Mouse (Mus musculus) CH12.LX (cell line): ENCODE data around the gene Dapk2. TPM values are rescaled to one million over a fixed set of nuclear protein-coding genes. Genes with fewer than 3 reads are reported as not detected.

Experiments used
- DNase-seq: peaks from one replicate; pipeline ENCODE4 v3.0.0-alpha.2; 2013; ENCODE audit errors: extremely low read depth
- H3K27ac ChIP-seq: 2 replicates; pipeline ENCODE4 v1.5.1; 2012; ENCODE audit warnings: low read depth, mild to moderate bottlenecking, control low read depth, moderate library complexity; ENCODE audit not compliant: insufficient read depth
- H3K27me3 ChIP-seq: replicated peaks from 2 replicates; pipeline ENCODE3; 2012; ENCODE audit warnings: inconsistent platforms
- H3K36me3 ChIP-seq, 2 experiments: replicated peaks in 1 of 2; 2 replicates each; pipeline versions ENCODE3 to v1.6.1; 2012; ENCODE audit warnings: inconsistent platforms in 1 of 2, low read length in 1 of 2, mild to moderate bottlenecking in 1 of 2, mixed read lengths in 1 of 2, moderate library complexity in 1 of 2; ENCODE audit not compliant: control insufficient read depth in 1 of 2, insufficient read depth in 1 of 2
- H3K4me1 ChIP-seq, 2 experiments: 2 replicates each; pipeline ENCODE4 v1.6.1; 2012; ENCODE audit warnings: inconsistent platforms in 1 of 2, moderate library complexity in 1 of 2; ENCODE audit not compliant: insufficient read depth in 2 of 2, control insufficient read depth in 1 of 2
- H3K4me2 ChIP-seq: 2 replicates; pipeline ENCODE4 v1.6.1; 2012; ENCODE audit warnings: low read depth, mild to moderate bottlenecking, control low read depth; ENCODE audit not compliant: poor library complexity, insufficient read depth, severe bottlenecking
- H3K4me3 ChIP-seq, 3 experiments: fragments of 150-350 bp in 1 of 3; sonication (generic) in 1 of 3; replicated peaks in 1 of 3; 2 replicates each; pipeline versions ENCODE3 to v1.5.1; 2011 to 2012; ENCODE audit warnings: low read depth in 2 of 3, low read length in 2 of 3, mild to moderate bottlenecking in 2 of 3, moderate library complexity in 2 of 3, control low read depth in 1 of 3, improper control_type of control experiment in 1 of 3, inconsistent platforms in 1 of 3, mixed read lengths in 1 of 3; ENCODE audit not compliant: poor library complexity in 1 of 3
- H3K79me2 ChIP-seq: replicated peaks from 2 replicates; pipeline ENCODE4 v1.6.1; 2012; ENCODE audit warnings: mild to moderate bottlenecking, moderate library complexity; ENCODE audit not compliant: control insufficient read depth, poor library complexity, insufficient read depth, severe bottlenecking; ENCODE audit errors: extremely low read depth
- H3K9ac ChIP-seq: 2 replicates; pipeline ENCODE4 v1.6.1; 2012; ENCODE audit warnings: low read depth, mild to moderate bottlenecking, control low read depth, moderate library complexity; ENCODE audit not compliant: insufficient read depth
- H3K9me3 ChIP-seq: replicated peaks from 2 replicates; pipeline ENCODE3; 2012; ENCODE audit warnings: low read length, inconsistent platforms, mixed read lengths
- BHLHE40 ChIP-seq: IDR thresholded peaks from 2 replicates; pipeline ENCODE4 v1.6.1; 2011; ENCODE audit warnings: mild to moderate bottlenecking, low read depth, low read length, improper control_type of control experiment
- ELF1 ChIP-seq: IDR thresholded peaks from 2 replicates; pipeline ENCODE4 v1.6.1; 2014; ENCODE audit warnings: low read depth, mild to moderate bottlenecking, inconsistent platforms, low read length, improper control_type of control experiment
- EP300 ChIP-seq: IDR thresholded peaks from 2 replicates; pipeline ENCODE4 v1.6.1; 2011; ENCODE audit warnings: low read length, improper control_type of control experiment
- ETS1 ChIP-seq: conservative IDR thresholded peaks from 2 replicates; pipeline ENCODE4 v1.6.1; 2012; ENCODE audit warnings: low read depth, mild to moderate bottlenecking, inconsistent platforms, low read length, improper control_type of control experiment, moderate library complexity
- IRF4 ChIP-seq: IDR thresholded peaks from 2 replicates; pipeline ENCODE4 v1.6.1; 2014; ENCODE audit warnings: low read depth, mild to moderate bottlenecking, inconsistent platforms, low read length, improper control_type of control experiment
- JUN ChIP-seq: IDR thresholded peaks from 2 replicates; pipeline ENCODE4 v1.6.1; 2011; ENCODE audit warnings: low read depth, mild to moderate bottlenecking, low read length, improper control_type of control experiment, moderate library complexity; ENCODE audit not compliant: insufficient read depth
- MAFK ChIP-seq: IDR thresholded peaks from 2 replicates; pipeline ENCODE4 v1.6.1; 2011; ENCODE audit warnings: low read length, improper control_type of control experiment; ENCODE audit not compliant: insufficient replicate concordance
- MAX ChIP-seq: IDR thresholded peaks from 2 replicates; pipeline ENCODE4 v1.6.1; 2011; ENCODE audit warnings: low read length, improper control_type of control experiment
- MEF2A ChIP-seq: IDR thresholded peaks from 2 replicates; pipeline ENCODE4 v1.6.1; 2014; ENCODE audit warnings: low read depth, mild to moderate bottlenecking, inconsistent platforms, low read length, improper control_type of control experiment, borderline replicate concordance
- NELFE ChIP-seq: IDR thresholded peaks from 2 replicates; pipeline ENCODE4 v1.6.1; 2011; ENCODE audit warnings: low read depth, low read length, improper control_type of control experiment
- NRF1 ChIP-seq: IDR thresholded peaks from 2 replicates; pipeline ENCODE4 v1.6.1; 2014; ENCODE audit warnings: low read depth, mild to moderate bottlenecking, inconsistent platforms, low read length, improper control_type of control experiment, moderate library complexity
- POLR2A ChIP-seq: IDR thresholded peaks from 2 replicates; pipeline ENCODE4 v1.6.1; 2011; ENCODE audit warnings: low read depth, mild to moderate bottlenecking, improper control_type of control experiment, low read length
- POLR2AphosphoS2 ChIP-seq: IDR thresholded peaks from 2 replicates; pipeline ENCODE4 v1.6.1; 2011; ENCODE audit warnings: low read depth, low read length, improper control_type of control experiment
- RCOR1 ChIP-seq: conservative IDR thresholded peaks from 2 replicates; pipeline ENCODE4 v1.6.1; 2012; ENCODE audit warnings: low read depth, mild to moderate bottlenecking, inconsistent platforms, low read length, improper control_type of control experiment
- SIN3A ChIP-seq: IDR thresholded peaks from 2 replicates; pipeline ENCODE4 v1.6.1; 2012; ENCODE audit warnings: low read length, improper control_type of control experiment, inconsistent platforms
- TBP ChIP-seq: conservative IDR thresholded peaks from 2 replicates; pipeline ENCODE4 v1.6.1; 2011; ENCODE audit warnings: low read depth, low read length, improper control_type of control experiment
- TCF12 ChIP-seq: IDR thresholded peaks from 2 replicates; pipeline ENCODE4 v1.6.1; 2014; ENCODE audit warnings: low read depth, mild to moderate bottlenecking, inconsistent platforms, low read length, improper control_type of control experiment
- USF1 ChIP-seq: IDR thresholded peaks from 2 replicates; pipeline ENCODE4 v1.6.1; 2014; ENCODE audit warnings: low read depth, mild to moderate bottlenecking, inconsistent platforms, low read length, improper control_type of control experiment
- USF2 ChIP-seq: conservative IDR thresholded peaks from 2 replicates; pipeline ENCODE4 v1.6.1; 2011; ENCODE audit warnings: low read depth, low read length, improper control_type of control experiment
- ZC3H11A ChIP-seq: IDR thresholded peaks from 2 replicates; pipeline ENCODE4 v1.6.1; 2012; ENCODE audit warnings: low read depth, mild to moderate bottlenecking, inconsistent platforms, low read length, improper control_type of control experiment
- ZNF384 ChIP-seq: IDR thresholded peaks from 2 replicates; pipeline ENCODE4 v1.6.1; 2012; ENCODE audit warnings: low read depth, low read length, improper control_type of control experiment, inconsistent platforms
- dilution Hi-C: fragments of 300-500 bp; cut with MboI; formaldehyde crosslinking; loops from 2 replicates; pipeline ENCODE4 v1.14.3; 2020; ENCODE audit warnings: low sequenced_read_pairs; ENCODE audit not compliant: extremely low pct_unique_long_range_greater_than_20kb, extremely low pct_ligation_motif_present
- in situ Hi-C: fragments of 300-500 bp; cut with MboI; formaldehyde crosslinking; loops from 3 replicates; pipeline ENCODE4 v1.14.3; 2019; ENCODE audit warnings: low sequenced_read_pairs, low pct_ligation_motif_present, low pct_unique_long_range_greater_than_20kb, mixed read lengths
- polyA plus RNA-seq: library from polyadenylated mRNA; unstranded; fragments of >175 nt; gene quantifications from 2 replicates; pipeline ENCODE4 v1.2.1, GENCODE M21; 2012; ENCODE audit warnings: low read depth; ENCODE audit not compliant: insufficient read length
- total RNA-seq, 2 experiments: library from RNA; depleted of rRNA; stranded (reverse); fragments of 300-350 nt in 1 of 2; fragments of >200 nt in 1 of 2; gene quantifications; 2 replicates each; pipeline ENCODE4 v1.2.3; 2012 to 2014

The Dapk2 gene
- total and polyA plus RNA-seq, 3 experiments: 25.2 to 60.3 (median 39.0) TPM

DNA sequence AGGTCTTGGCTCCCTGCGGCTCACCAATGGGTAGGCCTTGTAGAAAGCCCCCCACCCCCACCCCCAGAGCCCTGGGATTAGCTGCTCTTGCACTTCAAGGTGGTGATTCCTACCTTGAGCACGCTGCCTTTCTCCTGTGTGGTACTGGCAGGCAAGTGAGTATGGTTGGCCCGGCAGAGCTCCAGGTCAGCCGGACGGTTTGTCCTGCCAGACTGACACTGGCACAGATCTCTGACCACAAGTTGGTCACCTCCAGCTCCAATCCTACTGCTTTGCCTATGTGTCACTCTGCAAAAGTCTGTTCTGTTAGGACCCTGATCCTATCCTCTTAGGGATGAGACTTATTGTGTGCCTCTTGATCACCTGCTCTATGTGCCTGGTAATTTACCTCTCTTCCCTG is 26.5 kb downstream of the Dapk2 start:
- TF ChIP-seq ZNF384: no peak
- TF ChIP-seq NELFE: no peak
- no peak for TF ChIP-seq JUN
- TF ChIP-seq USF2: no peak
- no peak for TF ChIP-seq TCF12
- TF ChIP-seq POLR2A: no peak
- TF ChIP-seq TBP: no peak
- TF ChIP-seq MAX: no peak
- no peak for TF ChIP-seq MEF2A
- TF ChIP-seq ZC3H11A: no peak
- TF ChIP-seq RCOR1: no peak
- TF ChIP-seq ETS1: no peak
- TF ChIP-seq MAFK: no peak
- no peak for TF ChIP-seq USF1
- no peak for TF ChIP-seq IRF4
- TF ChIP-seq BHLHE40: no peak
- TF ChIP-seq EP300: no peak
- TF ChIP-seq POLR2AphosphoS2: no peak
- no peak for TF ChIP-seq ELF1
- Histone ChIP-seq H3K4me2 (no peak overlapping the region), H3K4me1 (peaks cover 13 to 79% of the 10 kb centered on the region in 2 experiments), H3K27me3 (no peaks in the 10 kb centered on the region), H3K4me3 (no peak overlapping the region), H3K9ac (no peak overlapping the region), H3K79me2 (no peaks in the 10 kb centered on the region; the same call in 1 of the 2 replicates), H3K9me3 (peaks cover 2% of the 10 kb centered on the region), H3K36me3 (peaks cover 3 to 26% of the 10 kb centered on the region in 2 experiments), H3K27ac (no peak overlapping the region)
- no peak for DNase-seq
- in situ Hi-C loops: no loop called here
- dilution Hi-C loops: no loop called here

GRCm38 (mm10) chr9:66186426-66186825 is 28.4 kb downstream of the Dapk2 start:
- DNase-seq: peak; percentile 69
- H3K27ac ChIP-seq: no peak overlapping the region
- in situ Hi-C loops: no loop called here

More at GRCm38 (mm10) chr9:66186426-66186825, 28.4 kb downstream of the Dapk2 start:
- Histone ChIP-seq H3K4me3 (no peak overlapping the region), H3K79me2 (no peaks in the 10 kb centered on the region; the same call in 1 of the 2 replicates), H3K36me3 (peaks cover 0 to 18% of the 10 kb centered on the region in 2 experiments), H3K4me2 (0 out of 2 replicates have a peak overlapping the region, but pooled peaks have one; percentile 42), H3K9me3 (peaks cover 2% of the 10 kb centered on the region), H3K9ac (no peak overlapping the region), H3K27me3 (no peaks in the 10 kb centered on the region), H3K4me1 (peaks cover 13 to 69% of the 10 kb centered on the region in 2 experiments)
- TF ChIP-seq ZNF384: no peak
- no peak for TF ChIP-seq MAFK
- TF ChIP-seq SIN3A: no peak
- no peak for TF ChIP-seq NELFE
- TF ChIP-seq JUN: no peak
- no peak for TF ChIP-seq USF2
- no peak for TF ChIP-seq USF1
- TF ChIP-seq NRF1: no peak
- dilution Hi-C loops: no loop called here
